Comparison of ENCODE assay signal across 8 mouse cellular contexts in the genomic region with DNA sequence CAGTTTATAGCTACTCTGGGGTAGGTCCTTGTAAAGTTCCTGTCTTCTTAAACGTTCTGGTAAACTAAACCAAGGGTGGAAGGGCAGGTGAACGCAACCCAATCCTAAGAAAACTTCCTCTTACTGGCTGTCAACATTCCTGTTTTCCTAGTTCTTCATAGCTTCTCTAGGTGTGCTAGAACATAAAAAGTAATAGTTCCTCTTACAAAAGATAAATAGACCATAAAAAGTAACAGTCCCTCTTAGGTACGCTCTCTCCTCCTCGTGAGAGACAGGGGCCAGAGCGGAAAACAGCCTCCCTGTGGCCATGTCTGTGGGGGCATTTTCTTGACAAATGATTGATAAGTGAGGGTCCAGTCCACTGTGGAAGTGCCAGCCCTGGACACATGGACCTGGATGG. TPM values are rescaled to one million over a fixed set of nuclear protein-coding genes. Genes with fewer than 3 reads are reported as not detected.
A peak's percentile ranks its signal among the peaks of the same experiment; 100 is the strongest.
DNase-seq lines count a peak whose midpoint lies in the region; ATAC-seq and TF ChIP-seq lines count a peak whose summit lies in the region.

No protein-coding gene starts in this region.

- intact Hi-C loops in left cerebral cortex, postnatal 25 days (cut with DNase I), result no loop called here

- 29% methylated on average over 5 of the region's 5 CpGs for WGBS in kidney, postnatal 0 days
- 35% methylated on average over 5 of the region's 5 CpGs for WGBS in intestine, embryonic 16.5 days
- WGBS in neural tube, embryonic 12.5 days, result 42% methylated on average over 5 of the region's 5 CpGs

- H3K9ac ChIP-seq in kidney, postnatal 0 days (ENCODE audit: low read depth, low read length), result peak overlapping the region; percentile 70
- peak overlapping the region; percentile 75 for H3K9ac ChIP-seq in intestine, embryonic 16.5 days (ENCODE audit: low read depth, low read length)
- H3K9ac ChIP-seq in neural tube, embryonic 12.5 days, result no peak overlapping the region

- peak overlapping the region; percentile 96 for H3K4me2 ChIP-seq in kidney, postnatal 0 days (ENCODE audit: low read length)
- H3K4me2 ChIP-seq in intestine, embryonic 16.5 days (ENCODE audit: low read depth, low read length), result peak overlapping the region; percentile 96
- H3K4me2 ChIP-seq in neural tube, embryonic 12.5 days (replicated peaks), result peak overlapping the region; percentile 82

- no peaks in the 10 kb centered on the region for H3K27me3 ChIP-seq in kidney, postnatal 0 days (ENCODE audit: insufficient read depth, low read length)
- H3K27me3 ChIP-seq in intestine, embryonic 16.5 days (replicated peaks; ENCODE audit: control insufficient read depth, insufficient read depth, low read length), result no peaks in the 10 kb centered on the region
- H3K27me3 ChIP-seq in neural tube, embryonic 12.5 days (replicated peaks), result no peaks in the 10 kb centered on the region

- H3K36me3 ChIP-seq in kidney, postnatal 0 days (ENCODE audit: insufficient read depth, low read length), result no peaks in the 10 kb centered on the region
- no peaks in the 10 kb centered on the region for H3K36me3 ChIP-seq in intestine, embryonic 16.5 days (ENCODE audit: control insufficient read depth, insufficient read depth, low read length)
- H3K36me3 ChIP-seq in neural tube, embryonic 12.5 days, result peaks cover 13% of the 10 kb centered on the region; the same call in 1 of the 2 replicates

- no peak for DNase-seq in kidney, postnatal 0 days (ENCODE audit: low spot score)
- no peak for DNase-seq in kidney, postnatal 25 days
- no peak for DNase-seq in adrenal gland, postnatal 25 days
- no peak for DNase-seq in left cerebral cortex, postnatal 25 days (ENCODE audit: low spot score in 2 of 2)
- no peak for DNase-seq in cerebellum, adult 18-20 months

- H3K9me3 ChIP-seq in kidney, postnatal 0 days (replicated peaks; ENCODE audit: low read length), result no peaks in the 10 kb centered on the region
- H3K9me3 ChIP-seq in intestine, embryonic 16.5 days (ENCODE audit: control insufficient read depth, low read length), result no peaks in the 10 kb centered on the region
- no peaks in the 10 kb centered on the region for H3K9me3 ChIP-seq in neural tube, embryonic 12.5 days

- H3K4me1 ChIP-seq in kidney, postnatal 0 days (replicated peaks; ENCODE audit: insufficient read depth, low read length), result 0 out of 2 replicates have a peak, but pooled peaks cover 4% of the 10 kb centered on the region
- H3K4me1 ChIP-seq in intestine, embryonic 16.5 days (ENCODE audit: control insufficient read depth, insufficient read depth, low read length), result peaks cover 10% of the 10 kb centered on the region
- no peaks in the 10 kb centered on the region for H3K4me1 ChIP-seq in neural tube, embryonic 12.5 days

- no peak for ATAC-seq in kidney, postnatal 0 days (replicated peaks; ENCODE audit: low FRiP score, low read depth)
- 0 out of 2 replicates have a peak, but pooled peaks have one; percentile 35 for ATAC-seq in erythroid progenitor cell, adult 5-6 weeks (replicated peaks; ENCODE audit: low FRiP score, poor library complexity, severe bottlenecking)
- ATAC-seq in intestine, embryonic 16.5 days, result peak; percentile 57
- ATAC-seq in neural tube, embryonic 12.5 days (ENCODE audit: low FRiP score, low read depth), result 0 out of 2 replicates have a peak, but pooled peaks have one; percentile 27

- H3K27ac ChIP-seq in kidney, postnatal 0 days, result peak overlapping the region; percentile 58
- peak overlapping the region; percentile 68 for H3K27ac ChIP-seq in intestine, embryonic 16.5 days (ENCODE audit: low read length)
- H3K27ac ChIP-seq in neural tube, embryonic 12.5 days, result no peak overlapping the region

- TF ChIP-seq CTCF in kidney, postnatal 0 days (IDR thresholded peaks at IDR 0.05; ENCODE audit: low read depth), result no peak

- peak overlapping the region; percentile 49 for H3K4me3 ChIP-seq in kidney, postnatal 0 days (replicated peaks; ENCODE audit: low read depth, low read length)
- H3K4me3 ChIP-seq in intestine, embryonic 16.5 days (ENCODE audit: low read length), result peak overlapping the region; percentile 61
- H3K4me3 ChIP-seq in neural tube, embryonic 12.5 days, result no peak overlapping the region; the same call in 1 of the 2 replicates

RNA-seq across cellular contexts. Expression of a gene that starts 12.6 kb away (rescaled TPM):
- polyA plus RNA-seq in kidney, postnatal 0 days (2015; fragmentation: Nextera tagmentation; extraction: Ambion mirVana), result 25.3 and 26.7 TPM in 2 replicates
- total RNA-seq in erythroid progenitor cell, adult 5-6 weeks (2015; ENCODE audit: low replicate concordance), result 86.1 and 90.5 TPM in 2 replicates
- 99.1 and 105 TPM in 2 replicates for total RNA-seq in erythroid progenitor cell, adult 5-6 weeks (2017; ENCODE audit: low replicate concordance)
- polyA plus RNA-seq in intestine, embryonic 16.5 days (2015; fragmentation: Nextera tagmentation; extraction: Ambion mirVana), result 31.0 and 31.6 TPM in 2 replicates
- 28.9 and 31.8 TPM in 2 replicates for polyA plus RNA-seq in neural tube, embryonic 12.5 days (2016; fragmentation: Nextera tagmentation; extraction: Ambion mirVana)
- total RNA-seq in adrenal gland, postnatal 25 days (2021), result 16.4 and 23.6 TPM in 2 replicates
- 10 to 100 TPM; 13.8 to 14.2 TPM for total RNA-seq in left cerebral cortex, postnatal 25 days (2021)

RNA-seq across cellular contexts. Expression of a gene that starts 12.8 kb away (rescaled TPM):
- polyA plus RNA-seq in kidney, postnatal 0 days (2015; fragmentation: Nextera tagmentation; extraction: Ambion mirVana), result 108 and 119 TPM in 2 replicates
- total RNA-seq in erythroid progenitor cell, adult 5-6 weeks (2015; ENCODE audit: low replicate concordance), result 91.4 and 105 TPM in 2 replicates
- total RNA-seq in erythroid progenitor cell, adult 5-6 weeks (2017; ENCODE audit: low replicate concordance), result 118 and 144 TPM in 2 replicates
- 118 and 129 TPM in 2 replicates for polyA plus RNA-seq in intestine, embryonic 16.5 days (2015; fragmentation: Nextera tagmentation; extraction: Ambion mirVana)
- 107 and 112 TPM in 2 replicates for polyA plus RNA-seq in neural tube, embryonic 12.5 days (2016; fragmentation: Nextera tagmentation; extraction: Ambion mirVana)
- 71.4 and 71.9 TPM in 2 replicates for total RNA-seq in adrenal gland, postnatal 25 days (2021)
- 10 to 100 TPM; 78.6 to 82.0 TPM for total RNA-seq in left cerebral cortex, postnatal 25 days (2021)

RNA-seq across cellular contexts. Expression of a gene that starts 33.5 kb away (rescaled TPM):
- 0.26 and 0.32 TPM in 2 replicates for polyA plus RNA-seq in kidney, postnatal 0 days (2015; fragmentation: Nextera tagmentation; extraction: Ambion mirVana)
- not detected in 2 replicates for total RNA-seq in erythroid progenitor cell, adult 5-6 weeks (2015; ENCODE audit: low replicate concordance)
- total RNA-seq in erythroid progenitor cell, adult 5-6 weeks (2017; ENCODE audit: low replicate concordance), result not detected in 2 replicates
- polyA plus RNA-seq in intestine, embryonic 16.5 days (2015; fragmentation: Nextera tagmentation; extraction: Ambion mirVana), result not detected in 2 replicates
- not detected in 2 replicates for polyA plus RNA-seq in neural tube, embryonic 12.5 days (2016; fragmentation: Nextera tagmentation; extraction: Ambion mirVana)
- total RNA-seq in adrenal gland, postnatal 25 days (2021), result not detected in 2 replicates
- total RNA-seq in left cerebral cortex, postnatal 25 days (2021), result under 1 TPM in 1 of 2 experiments, not detected in 1; 0.44 TPM

RNA-seq across cellular contexts. Expression of a gene that starts 46.2 kb away (rescaled TPM):
- 2.7 and 6.2 TPM in 2 replicates for polyA plus RNA-seq in kidney, postnatal 0 days (2015; fragmentation: Nextera tagmentation; extraction: Ambion mirVana)
- total RNA-seq in erythroid progenitor cell, adult 5-6 weeks (2015; ENCODE audit: low replicate concordance), result not detected in 2 replicates
- total RNA-seq in erythroid progenitor cell, adult 5-6 weeks (2017; ENCODE audit: low replicate concordance), result not detected in 2 replicates
- polyA plus RNA-seq in intestine, embryonic 16.5 days (2015; fragmentation: Nextera tagmentation; extraction: Ambion mirVana), result 24.4 and 59.9 TPM in 2 replicates
- 0.29 and 0.40 TPM in 2 replicates for polyA plus RNA-seq in neural tube, embryonic 12.5 days (2016; fragmentation: Nextera tagmentation; extraction: Ambion mirVana)
- total RNA-seq in adrenal gland, postnatal 25 days (2021), result 1.6 and 132 TPM in 2 replicates
- total RNA-seq in left cerebral cortex, postnatal 25 days (2021), result not detected
